Mouse (Mus musculus) kidney, embryonic 16.5 days (tissue): ENCODE results near the gene Srsf7. TPM values are rescaled to one million over a fixed set of nuclear protein-coding genes. Genes with fewer than 3 reads are reported as not detected.
"Not testable (repeated sequence)": the region's sequence is repeated elsewhere in the genome, so short reads cannot be mapped to it uniquely, and the experiment has no call there.

Experiments used
- ATAC-seq: fragments of 200-750 bp; cut with Nextera tagmentation; 2 replicates; pipeline ENCODE4 v1.8.0; 2017; ENCODE audit warnings: moderate TSS enrichment; ENCODE audit not compliant: low FRiP score, low TSS enrichment
- H3K27ac ChIP-seq: fragments of 300-500 bp; sonication (generic); 2 replicates; pipeline ENCODE4 v1.5.1; 2014; ENCODE audit warnings: low read length
- H3K27me3 ChIP-seq: fragments of 300-500 bp; sonication (generic); 2 replicates; pipeline ENCODE4 v1.6.1; 2014; ENCODE audit warnings: low read length, control low read depth, mixed read lengths; ENCODE audit not compliant: insufficient read depth
- H3K36me3 ChIP-seq: fragments of 300-500 bp; sonication (generic); 2 replicates; pipeline ENCODE4 v1.6.1; 2014; ENCODE audit warnings: low read length, control low read depth, mixed read lengths; ENCODE audit not compliant: insufficient read depth
- H3K4me1 ChIP-seq: fragments of 300-500 bp; sonication (generic); 2 replicates; pipeline ENCODE4 v1.6.1; 2014; ENCODE audit warnings: low read length, control low read depth, mixed read lengths; ENCODE audit not compliant: insufficient read depth
- H3K4me2 ChIP-seq: fragments of 300-500 bp; sonication (generic); replicated peaks from 2 replicates; pipeline ENCODE4 v1.6.1; 2014; ENCODE audit warnings: low read depth, low read length
- H3K4me3 ChIP-seq: fragments of 300-500 bp; sonication (generic); 2 replicates; pipeline ENCODE4 v1.5.1; 2014; ENCODE audit warnings: mild to moderate bottlenecking, low read length
- H3K9ac ChIP-seq: fragments of 300-500 bp; sonication (generic); replicated peaks from 2 replicates; pipeline ENCODE4 v1.6.1; 2014; ENCODE audit warnings: low read length
- H3K9me3 ChIP-seq: fragments of 300-500 bp; sonication (generic); 2 replicates; pipeline ENCODE4 v1.6.1; 2016; ENCODE audit warnings: low read length, control low read depth
- WGBS: fragments of 180-500 bp; shearing (Covaris S2); extraction: QIAGEN DNeasy Blood & Tissue Kit; methylation state at CpG from one replicate; pipeline ENCODE4 v1.1.7; 2014; 5-methylcytosine and 5-hydroxymethylcytosine counted together
- polyA plus RNA-seq: library from polyadenylated mRNA; unstranded; fragments of >200 nt; fragmentation: Nextera tagmentation; extraction: Ambion mirVana; gene quantifications from 2 replicates; pipeline ENCODE4 v1.2.1, GENCODE M21; 2015

The Srsf7 gene
- polyA plus RNA-seq, 1 experiment from 2014 or later: 645 TPM

- no peaks in the 10 kb centered on the region for H3K9me3 ChIP-seq
- WGBS: 65% methylated on average over 7 of the region's 7 CpGs
- no peaks in the 10 kb centered on the region for H3K27me3 ChIP-seq
- no peak for ATAC-seq
- H3K4me3 ChIP-seq: no peak overlapping the region
- H3K9ac ChIP-seq: no peak overlapping the region
- H3K4me1 ChIP-seq: no peaks in the 10 kb centered on the region; the same call in 1 of the 2 replicates
- no peak overlapping the region for H3K27ac ChIP-seq
- H3K4me2 ChIP-seq: no peak overlapping the region
- peaks cover 7% of the 10 kb centered on the region for H3K36me3 ChIP-seq
Observed at GRCm38 (mm10) chr17:80234376-80234775, 27.3 kb upstream of the Srsf7 start.

GRCm38 (mm10) chr17:80233844-80234243, 26.7 kb upstream of the Srsf7 start:
- Histone ChIP-seq H3K27me3 (no peaks in the 10 kb centered on the region), H3K36me3 (peaks cover 8% of the 10 kb centered on the region), H3K4me2 (no peak overlapping the region), H3K27ac (no peak overlapping the region), H3K9me3 (no peaks in the 10 kb centered on the region), H3K9ac (no peak overlapping the region), H3K4me1 (no peaks in the 10 kb centered on the region; the same call in 1 of the 2 replicates), H3K4me3 (no peak overlapping the region)
- no peak for ATAC-seq
- 91% methylated on average over 5 of the region's 5 CpGs for WGBS

- H3K9me3 ChIP-seq: no peaks in the 10 kb centered on the region
- no peak overlapping the region for H3K4me3 ChIP-seq
- 0 out of 2 replicates have a peak, but pooled peaks cover 2% of the 10 kb centered on the region for H3K36me3 ChIP-seq
- peaks cover 4% of the 10 kb centered on the region; the same call in 1 of the 2 replicates for H3K4me1 ChIP-seq
- no peak overlapping the region for H3K9ac ChIP-seq
- no peak overlapping the region for H3K4me2 ChIP-seq
- WGBS: 78% methylated on average over 2 of the region's 2 CpGs
- ATAC-seq: no peak
- no peak overlapping the region for H3K27ac ChIP-seq
- no peaks in the 10 kb centered on the region for H3K27me3 ChIP-seq
Observed at GRCm38 (mm10) chr17:80229396-80229795, 22.3 kb upstream of the Srsf7 start.

- H3K36me3 ChIP-seq, H3K27ac ChIP-seq, H3K27me3 ChIP-seq, H3K9me3 ChIP-seq, H3K4me1 ChIP-seq: not testable (repeated sequence)
- H3K9ac ChIP-seq: peak overlapping the region; percentile 79
- H3K4me2 ChIP-seq: peak overlapping the region; percentile 75
- peak overlapping the region; percentile 72 for H3K4me3 ChIP-seq
- ATAC-seq: 0 out of 2 replicates have a peak, but pooled peaks have one; percentile 21
- WGBS: 40% methylated on average over 4 of the region's 5 CpGs
Observed at GRCm38 (mm10) chr17:80225142-80225541, 18.0 kb upstream of the Srsf7 start.

- Histone ChIP-seq H3K27me3 (no peaks in the 10 kb centered on the region), H3K27ac (peak within 1 kb of the TSS; percentile 93), H3K9me3 (no peaks in the 10 kb centered on the region), H3K36me3 (0 out of 2 replicates have a peak, but pooled peaks cover 2% of the 10 kb centered on the region), H3K4me1 (peaks cover 4% of the 10 kb centered on the region; the same call in 1 of the 2 replicates), H3K4me3 (peak within 1 kb of the TSS; percentile 72), H3K4me2 (peak within 1 kb of the TSS; percentile 75), H3K9ac (peak within 1 kb of the TSS; percentile 79)
- under 1% methylated on average over 33 of the region's 33 CpGs for WGBS
- ATAC-seq: peak; percentile 99
Observed at GRCm38 (mm10) chr17:80224326-80225116, 17.4 kb upstream of the Srsf7 start, which contains the start of gene Gemin6. Gemin6 (plus strand) TSS chr17:80224441.

GRCm38 (mm10) chr17:80223829-80224228, 16.7 kb upstream of the Srsf7 start:
- 11% methylated on average over 9 of the region's 9 CpGs for WGBS
- no peaks in the 10 kb centered on the region for H3K9me3 ChIP-seq
- peak overlapping the region; percentile 79 for H3K9ac ChIP-seq
- ATAC-seq: peak; percentile 44; the same call in 1 of the 2 replicates
- peaks cover 4% of the 10 kb centered on the region; the same call in 1 of the 2 replicates for H3K4me1 ChIP-seq
- H3K36me3 ChIP-seq: 0 out of 2 replicates have a peak, but pooled peaks cover 2% of the 10 kb centered on the region
- H3K4me2 ChIP-seq: peak overlapping the region; percentile 75
- H3K27me3 ChIP-seq: no peaks in the 10 kb centered on the region
- H3K27ac ChIP-seq: peak overlapping the region; percentile 93
- H3K4me3 ChIP-seq: peak overlapping the region; percentile 72

GRCm38 (mm10) chr17:80221890-80222628, 15.0 kb upstream of the Srsf7 start:
- Histone ChIP-seq H3K4me2 (no peak overlapping the region), H3K4me1 (peaks cover 4% of the 10 kb centered on the region; the same call in 1 of the 2 replicates), H3K9me3 (no peaks in the 10 kb centered on the region), H3K9ac (no peak overlapping the region), H3K36me3 (no peaks in the 10 kb centered on the region), H3K27me3 (no peaks in the 10 kb centered on the region), H3K4me3 (no peak overlapping the region), H3K27ac (no peak overlapping the region)
- WGBS: 57% methylated on average over 3 of the region's 3 CpGs
- no peak for ATAC-seq

GRCm38 (mm10) chr17:80221202-80221601, 14.1 kb upstream of the Srsf7 start:
- H3K36me3 ChIP-seq: no peaks in the 10 kb centered on the region
- no peak overlapping the region for H3K9ac ChIP-seq
- ATAC-seq: no peak
- H3K9me3 ChIP-seq: no peaks in the 10 kb centered on the region
- H3K27me3 ChIP-seq: no peaks in the 10 kb centered on the region
- H3K4me1 ChIP-seq: peaks cover 4% of the 10 kb centered on the region; the same call in 1 of the 2 replicates
- 70% methylated on average over 9 of the region's 9 CpGs for WGBS
- H3K4me3 ChIP-seq: no peak overlapping the region
- H3K27ac ChIP-seq: no peak overlapping the region
- no peak overlapping the region for H3K4me2 ChIP-seq

- Histone ChIP-seq H3K36me3 (no peaks in the 10 kb centered on the region), H3K4me1 (peaks cover 3% of the 10 kb centered on the region; the same call in 1 of the 2 replicates), H3K4me2 (no peak overlapping the region), H3K9ac (no peak overlapping the region), H3K4me3 (no peak overlapping the region), H3K27me3 (no peaks in the 10 kb centered on the region), H3K9me3 (no peaks in the 10 kb centered on the region), H3K27ac (no peak overlapping the region)
- WGBS: 61% methylated on average over 2 of the region's 2 CpGs
- ATAC-seq: no peak
Observed at GRCm38 (mm10) chr17:80220131-80220530, 13.0 kb upstream of the Srsf7 start.
